Mouse (Mus musculus) cerebellum, adult 2 months (tissue): ENCODE measurements around the gene Dapk1. TPM values are rescaled to one million over a fixed set of nuclear protein-coding genes. Genes with fewer than 3 reads are reported as not detected.

Experiments
- DNase-seq, 2 experiments: peaks; one replicate each; pipeline ENCODE4 v3.0.0; 2021
- H3K27ac ChIP-seq: fragments of 200-500 bp; 2 replicates; pipeline ENCODE4 v1.5.1; 2012; ENCODE audit warnings: low read length, control low read depth, inconsistent platforms; ENCODE audit not compliant: insufficient read depth
- H3K27me3 ChIP-seq: fragments of 200-500 bp; 2 replicates; pipeline ENCODE4 v1.6.1; 2012; ENCODE audit warnings: inconsistent platforms, mild to moderate bottlenecking, low read length, moderate library complexity; ENCODE audit not compliant: control insufficient read depth, insufficient read depth
- H3K4me1 ChIP-seq: fragments of 200-500 bp; 2 replicates; pipeline ENCODE4 v1.6.1; 2011; ENCODE audit warnings: low read length; ENCODE audit not compliant: control insufficient read depth, insufficient read depth
- H3K4me3 ChIP-seq: fragments of 200-500 bp; replicated peaks from 2 replicates; pipeline ENCODE3; 2011; ENCODE audit warnings: mild to moderate bottlenecking, low read depth, low read length, control low read depth; ENCODE audit not compliant: insufficient read depth
- CTCF ChIP-seq: fragments of 200-500 bp; IDR thresholded peaks from 2 replicates; pipeline ENCODE4 v1.5.1; 2011; ENCODE audit warnings: low read depth, mild to moderate bottlenecking, control low read depth, low read length, moderate library complexity, borderline replicate concordance; ENCODE audit not compliant: insufficient read depth
- POLR2A ChIP-seq: fragments of 200-500 bp; IDR thresholded peaks from 2 replicates; pipeline ENCODE4 v1.6.1; 2011; ENCODE audit warnings: low read length, control low read depth, borderline replicate concordance; ENCODE audit not compliant: insufficient read depth
- WGBS: fragments of 180-500 bp; shearing (Covaris S2); methylation state at CpG from one replicate; pipeline ENCODE4 v1.1.7; 2018; 5-methylcytosine and 5-hydroxymethylcytosine counted together
- polyA plus RNA-seq: library from polyadenylated mRNA; depleted of rRNA; stranded (reverse); fragments of >200 nt; gene quantifications from 2 replicates; pipeline ENCODE4 v1.2.3, GENCODE M21; 2012

The Dapk1 gene
- polyA plus RNA-seq, 1 experiment: 12.8 TPM

DNA sequence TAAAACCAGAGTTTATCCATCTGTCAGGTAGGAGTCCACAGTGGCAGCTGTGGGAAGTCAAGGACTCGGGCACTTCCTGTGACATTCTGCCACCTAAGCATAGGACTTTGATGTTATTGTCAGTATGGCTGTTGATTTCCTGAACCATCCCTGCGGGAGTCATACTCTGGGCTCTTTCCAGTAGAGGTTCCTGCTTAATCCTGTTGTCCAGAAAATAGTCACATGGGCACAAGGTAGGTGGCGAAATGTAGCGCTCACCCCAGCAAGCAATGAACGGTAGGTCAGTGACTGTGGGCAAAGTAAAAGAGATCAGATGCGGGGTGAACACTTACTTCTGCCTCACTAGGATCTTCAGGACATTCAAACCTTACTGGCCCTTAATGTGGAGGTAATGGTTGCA, 66.3 kb downstream of the Dapk1 start:
- TF ChIP-seq POLR2A (no peak), CTCF (no peak)
- no peak overlapping the region for H3K27ac ChIP-seq

DNA sequence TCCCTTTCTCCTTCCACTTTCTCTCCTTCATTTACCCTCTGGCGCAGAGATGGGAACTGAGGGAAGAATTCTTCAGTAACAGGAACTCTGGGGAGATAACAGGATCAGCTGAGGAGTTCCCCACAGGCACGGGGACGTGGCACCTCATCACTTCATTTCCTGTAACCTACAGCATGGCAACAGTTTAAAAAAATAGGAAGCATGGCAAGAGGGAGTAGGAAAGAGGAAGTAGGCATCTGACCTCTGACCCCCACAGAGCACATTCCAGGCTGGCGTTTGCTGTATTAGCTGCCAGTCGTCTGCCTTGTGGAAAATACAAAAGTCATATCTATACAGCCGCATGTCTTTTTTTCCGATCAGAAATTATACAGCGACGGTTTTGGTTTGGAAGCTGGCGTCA, 68.9 kb downstream of the Dapk1 start:
- no peak overlapping the region for H3K4me3 ChIP-seq
- peaks cover 2% of the 10 kb centered on the region; the same call in 1 of the 2 replicates for H3K27me3 ChIP-seq
- 86% methylated on average over 10 of the region's 10 CpGs for WGBS
- H3K4me1 ChIP-seq: no peaks in the 10 kb centered on the region
- H3K27ac ChIP-seq: no peak overlapping the region
- no peak for DNase-seq
- TF ChIP-seq CTCF: no peak
- TF ChIP-seq POLR2A: no peak

More for the DNA sequence above, 66.3 kb downstream of the Dapk1 start:
- Histone ChIP-seq H3K27me3 (peaks cover 2% of the 10 kb centered on the region; the same call in 1 of the 2 replicates), H3K4me1 (no peaks in the 10 kb centered on the region), H3K4me3 (no peak overlapping the region)
- no peak for DNase-seq
- WGBS: 88% methylated on average over 6 of the region's 6 CpGs

DNA sequence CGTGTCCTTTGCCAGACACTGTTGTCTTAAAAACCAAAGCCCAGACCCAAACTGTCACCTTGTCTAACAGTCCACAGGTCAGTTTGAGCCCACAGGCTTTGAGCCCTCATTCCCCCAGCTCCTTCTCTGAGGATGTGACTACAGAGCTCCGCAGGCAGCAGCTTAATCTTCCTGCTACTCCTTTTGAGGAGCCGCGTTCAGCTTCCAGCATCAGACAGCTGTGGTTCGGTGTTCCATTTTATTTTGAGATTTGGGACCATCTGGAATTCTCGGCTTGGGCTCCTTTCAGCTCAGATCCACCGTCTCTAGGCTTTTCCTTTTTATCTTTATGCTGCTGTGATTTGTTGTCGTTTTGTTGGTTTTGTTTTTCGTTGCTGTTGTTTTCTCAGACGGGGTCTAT, 69.5 kb downstream of the Dapk1 start:
- Histone ChIP-seq H3K27ac (no peak overlapping the region), H3K4me1 (no peaks in the 10 kb centered on the region), H3K4me3 (no peak overlapping the region), H3K27me3 (peaks cover 2% of the 10 kb centered on the region; the same call in 1 of the 2 replicates)
- DNase-seq: no peak
- 74% methylated on average over 10 of the region's 10 CpGs for WGBS
- no peak for TF ChIP-seq POLR2A
- TF ChIP-seq CTCF: no peak

DNA sequence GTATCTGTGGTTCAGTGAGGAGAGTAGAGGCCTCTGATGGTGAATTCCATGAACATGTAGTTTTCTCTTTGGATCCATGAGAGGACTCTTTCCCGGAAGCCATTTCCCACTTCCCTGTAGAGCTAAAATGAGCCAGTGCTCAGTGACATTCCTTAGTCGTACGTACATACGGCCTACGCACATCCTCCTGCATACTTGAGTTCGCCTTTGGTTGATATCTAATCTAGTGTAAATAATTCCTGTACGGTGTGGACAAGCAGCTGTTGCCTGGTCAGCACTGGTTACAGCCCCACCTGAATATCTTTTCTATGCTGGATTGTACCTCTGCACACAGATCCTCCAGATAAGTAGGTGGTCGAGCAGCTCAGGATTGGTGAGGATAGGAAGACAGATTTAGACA, 70.5 kb downstream of the Dapk1 start:
- no peak for TF ChIP-seq CTCF
- no peak for TF ChIP-seq POLR2A
- Histone ChIP-seq H3K27ac (no peak overlapping the region), H3K27me3 (no peaks in the 10 kb centered on the region; the same call in 1 of the 2 replicates), H3K4me1 (no peaks in the 10 kb centered on the region), H3K4me3 (no peak overlapping the region)
- DNase-seq: no peak
- 92% methylated on average over 8 of the region's 8 CpGs for WGBS

DNA sequence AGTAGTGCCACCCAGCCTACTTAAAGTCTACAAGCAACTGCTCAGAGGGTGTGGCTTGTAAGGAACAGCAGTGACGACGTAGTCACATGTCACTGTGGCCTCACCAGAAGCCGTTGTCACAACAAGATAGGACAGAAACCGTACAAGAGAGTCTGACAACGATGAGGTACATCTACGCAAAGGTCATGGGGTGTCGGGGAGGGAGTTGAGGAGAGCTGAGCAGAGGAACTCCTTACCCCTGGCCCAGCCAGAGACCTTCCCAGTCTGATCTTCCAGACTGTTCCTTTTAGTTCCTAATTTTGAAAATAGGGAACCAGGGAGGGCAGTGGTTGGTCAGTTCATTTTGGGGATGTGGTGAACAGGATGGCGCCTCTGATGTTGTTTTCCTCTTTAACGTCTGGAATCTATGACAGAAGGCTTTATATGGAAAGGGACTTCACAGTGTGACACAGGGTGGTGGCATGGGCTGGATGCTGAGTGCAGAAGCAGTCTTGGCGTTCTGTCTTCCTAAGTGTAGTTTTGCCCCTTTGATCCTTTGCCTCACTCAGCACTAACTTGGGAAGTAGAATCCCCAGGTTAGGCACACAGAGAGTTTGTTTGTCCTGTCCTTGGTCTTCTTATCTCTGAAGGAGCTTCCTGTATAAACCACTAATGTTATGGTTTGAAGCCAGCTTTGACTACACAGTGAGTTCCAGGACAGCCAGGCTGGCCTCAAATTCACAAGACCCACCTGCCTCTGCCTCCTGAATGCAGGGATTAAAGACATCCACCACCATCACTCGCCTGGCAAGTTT, 71.3 kb downstream of the Dapk1 start:
- no peaks in the 10 kb centered on the region; the same call in 1 of the 2 replicates for H3K27me3 ChIP-seq
- TF ChIP-seq CTCF (no peak), POLR2A (no peak)
- no peak for DNase-seq
- 94% methylated on average over 11 of the region's 11 CpGs for WGBS
- no peak overlapping the region for H3K4me3 ChIP-seq
- no peak overlapping the region for H3K27ac ChIP-seq
- no peaks in the 10 kb centered on the region for H3K4me1 ChIP-seq

DNA sequence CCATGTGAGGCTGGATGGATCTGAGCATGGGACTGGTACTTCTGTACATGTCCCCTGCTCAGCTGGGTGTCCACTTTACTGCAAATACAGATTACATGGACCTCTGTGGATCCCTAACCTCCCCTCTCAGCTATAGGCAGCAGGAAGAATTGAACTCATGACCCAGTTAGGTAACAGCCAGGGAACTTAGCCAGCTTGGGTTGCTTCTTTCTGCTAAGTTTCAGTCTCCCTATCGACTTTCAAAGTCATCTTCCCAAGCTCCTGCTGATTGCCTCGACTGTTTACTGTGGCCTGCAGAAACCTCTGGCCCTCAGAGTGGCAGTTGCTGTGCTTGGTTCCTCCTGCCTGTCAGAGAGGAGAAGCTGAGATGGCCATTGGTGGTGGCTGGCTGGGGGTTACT, 72.6 kb downstream of the Dapk1 start:
- DNase-seq: no peak
- Histone ChIP-seq H3K27ac (no peak overlapping the region), H3K4me1 (no peaks in the 10 kb centered on the region), H3K4me3 (no peak overlapping the region), H3K27me3 (no peaks in the 10 kb centered on the region; the same call in 1 of the 2 replicates)
- no peak for TF ChIP-seq POLR2A
- no peak for TF ChIP-seq CTCF
- 28% methylated on average over 2 of the region's 2 CpGs for WGBS

DNA sequence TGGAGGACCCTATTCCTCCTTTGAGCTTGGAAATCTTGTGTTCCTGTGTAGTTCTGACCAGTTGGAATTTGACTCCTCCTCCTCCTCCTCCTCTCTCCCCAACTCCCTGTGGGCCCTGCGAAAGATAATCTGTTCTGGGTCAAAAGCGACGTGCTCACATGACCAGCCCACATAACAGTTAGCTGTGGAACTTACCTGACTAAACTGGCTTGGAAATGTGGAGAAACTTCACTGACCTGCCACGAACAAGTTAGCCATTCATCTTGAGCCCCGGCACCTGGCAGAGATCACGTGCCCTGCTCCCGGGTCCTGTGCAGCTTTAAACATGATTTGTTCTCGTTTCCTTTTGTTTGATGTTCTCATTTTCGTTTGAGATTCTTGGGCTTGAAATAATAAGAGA, 73.2 kb downstream of the Dapk1 start:
- TF ChIP-seq POLR2A: no peak
- TF ChIP-seq CTCF: no peak
- H3K4me3 ChIP-seq: no peak overlapping the region
- no peak for DNase-seq
- no peaks in the 10 kb centered on the region; the same call in 1 of the 2 replicates for H3K27me3 ChIP-seq
- H3K27ac ChIP-seq: no peak overlapping the region
- no peaks in the 10 kb centered on the region for H3K4me1 ChIP-seq
- 67% methylated on average over 9 of the region's 9 CpGs for WGBS

DNA sequence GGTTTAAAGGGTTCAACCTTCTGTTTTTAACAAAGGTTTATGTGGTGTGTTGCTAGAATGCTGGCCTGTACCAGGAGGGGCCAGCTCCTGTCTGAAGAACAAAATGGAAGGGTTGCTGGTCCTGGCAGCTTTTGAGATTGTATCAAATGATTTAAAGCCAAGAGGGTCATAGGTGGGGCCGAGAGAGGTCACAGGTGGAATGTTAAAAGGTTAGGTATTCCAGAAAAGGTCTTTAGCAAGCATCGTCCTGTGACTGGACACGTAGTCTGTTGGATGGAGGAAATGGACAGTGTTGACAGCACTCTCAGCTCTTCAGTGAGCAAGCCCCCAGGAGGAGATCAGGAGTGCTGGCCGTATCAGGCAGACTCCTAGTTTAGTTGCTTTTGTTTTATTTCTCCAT, 73.7 kb downstream of the Dapk1 start:
- no peak for TF ChIP-seq CTCF
- no peak for TF ChIP-seq POLR2A
- DNase-seq: no peak
- H3K4me3 ChIP-seq: no peak overlapping the region
- WGBS: 93% methylated on average over 4 of the region's 4 CpGs
- no peaks in the 10 kb centered on the region for H3K4me1 ChIP-seq
- H3K27me3 ChIP-seq: no peaks in the 10 kb centered on the region; the same call in 1 of the 2 replicates
- no peak overlapping the region for H3K27ac ChIP-seq
